Mouse (Mus musculus): Measurements from ENCODE around the gene Panx1. TPM values are rescaled to one million over a fixed set of nuclear protein-coding genes. Genes with fewer than 3 reads are reported as not detected.

Panx1 gene
- total RNA-seq, 2 experiments from 2014 or later, result 35.4 to 41.6 TPM

- no peak for DNase-seq (ENCODE audit: extremely low spot score in 1 of 2, low spot score in 1 of 2)
These were observed 17.6 kb downstream of the Panx1 start for GRCm38 (mm10) chr9:15027725-15028124.

GRCm38 (mm10) chr9:15023049-15023448 lies 22.2 kb downstream of the Panx1 start:
- no peak for DNase-seq (ENCODE audit: extremely low spot score in 1 of 2, low spot score in 1 of 2)

DNA sequence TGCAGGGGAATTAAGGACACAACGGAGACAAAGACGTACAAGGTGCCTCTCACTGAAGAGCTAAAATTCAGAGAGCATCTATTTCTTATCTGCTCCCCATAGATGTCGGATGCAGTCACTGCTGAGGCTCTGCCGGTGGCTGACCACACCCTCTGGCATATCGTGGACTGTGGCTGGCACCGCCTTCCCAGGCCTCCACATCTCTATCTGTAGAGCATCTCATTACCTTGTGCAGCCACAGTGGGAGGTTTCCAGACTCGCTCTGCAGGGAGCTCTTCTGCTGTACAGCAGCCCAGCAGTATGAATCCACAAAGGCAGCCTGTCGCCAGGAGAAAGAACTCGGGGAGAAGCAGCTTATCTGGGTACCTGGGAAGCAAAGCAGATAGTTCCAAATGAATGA lies 24.1 kb downstream of the Panx1 start:
- DNase-seq (ENCODE audit: extremely low spot score in 1 of 2, low spot score in 1 of 2), result no peak

GRCm38 (mm10) chr9:15020561-15021080 lies 24.7 kb downstream of the Panx1 start:
- no peak for DNase-seq (ENCODE audit: extremely low spot score in 1 of 2, low spot score in 1 of 2)

- DNase-seq (ENCODE audit: extremely low spot score in 1 of 2, low spot score in 1 of 2), result no peak
These were observed 26.5 kb downstream of the Panx1 start for GRCm38 (mm10) chr9:15018756-15019131.

DNA sequence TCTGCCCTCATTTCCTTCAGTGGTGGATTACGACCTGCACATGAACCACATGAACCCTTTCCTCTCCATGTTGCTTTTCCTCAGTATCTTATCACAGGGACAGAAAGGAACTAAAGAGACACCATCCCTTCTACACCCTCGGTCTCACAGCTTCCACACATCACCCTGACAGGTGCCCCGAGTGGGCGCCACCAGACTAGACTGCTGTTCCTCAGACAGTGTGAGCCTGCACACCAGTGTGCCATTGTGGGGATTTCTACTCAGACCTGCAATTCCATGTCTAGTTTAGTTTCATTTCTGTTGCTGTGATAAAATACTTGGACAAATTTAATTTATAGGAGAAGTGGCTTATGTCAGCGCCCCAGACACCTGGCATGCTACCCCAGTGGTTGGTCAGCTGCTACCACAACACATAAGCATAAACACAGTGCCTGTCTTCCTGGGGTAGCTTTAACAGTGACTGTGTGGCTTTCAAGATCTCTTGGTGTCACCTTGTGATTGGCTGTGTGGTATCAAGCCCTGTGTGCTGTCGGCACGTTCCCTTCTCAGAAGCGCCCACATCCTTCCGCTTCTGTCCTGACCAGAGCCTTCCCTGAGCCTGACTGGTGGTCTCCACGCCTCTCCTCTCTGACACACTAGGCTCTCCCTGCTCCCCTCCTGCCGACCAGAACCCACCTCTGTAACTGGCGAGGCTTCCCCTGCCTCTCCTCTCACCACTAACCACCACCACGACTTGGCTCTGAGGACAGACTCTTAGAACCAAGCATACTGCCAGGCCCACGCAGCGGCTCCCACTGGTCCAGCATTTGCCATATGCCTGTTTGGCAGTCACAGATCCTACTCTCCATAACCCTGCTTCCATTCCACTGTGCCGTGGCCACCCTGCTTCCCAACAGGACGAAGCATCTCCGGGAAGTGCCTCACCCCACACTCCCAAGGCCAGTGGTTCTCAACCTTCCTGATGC lies 27.2 kb downstream of the Panx1 start:
- DNase-seq (ENCODE audit: extremely low spot score in 1 of 2, low spot score in 1 of 2), result no peak

DNA sequence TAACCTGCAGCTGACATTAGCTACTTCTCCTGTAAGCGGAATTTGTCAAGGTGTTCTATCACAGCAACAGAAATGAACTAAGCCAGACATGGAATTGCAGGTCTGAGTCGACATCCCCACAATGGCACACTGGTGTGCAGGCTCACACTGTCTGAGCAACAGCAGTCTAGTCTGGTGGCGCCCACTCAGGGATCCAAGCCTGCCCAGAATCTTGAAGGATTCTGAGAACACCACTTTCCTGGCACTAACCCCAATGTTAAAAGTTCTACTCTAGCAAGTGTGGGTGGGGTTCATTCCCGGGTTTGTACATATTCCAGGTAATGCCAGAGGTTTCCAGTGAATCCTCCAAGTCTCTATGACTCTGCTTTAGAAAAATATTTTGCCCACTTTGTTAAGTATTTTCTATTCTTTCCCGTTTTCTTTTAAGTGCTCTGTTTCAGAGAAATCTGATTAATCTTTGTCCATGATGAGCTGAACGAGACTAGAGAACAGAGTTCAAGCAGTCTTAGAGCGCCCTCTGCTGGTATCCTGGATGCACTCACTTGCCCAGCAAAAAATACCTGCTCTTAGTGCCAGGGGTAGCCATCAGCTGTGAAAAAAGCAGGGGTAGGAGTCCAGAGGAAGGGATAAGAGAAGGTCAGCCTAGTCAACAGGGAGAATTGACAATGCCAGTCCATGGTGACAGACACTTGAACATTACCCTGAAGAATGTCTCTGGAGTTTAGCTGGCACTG lies 29.9 kb downstream of the Panx1 start:
- DNase-seq (ENCODE audit: extremely low spot score in 1 of 2, low spot score in 1 of 2), result peak in 1 of 2 experiments; percentile 79

- no peak for DNase-seq (ENCODE audit: extremely low spot score in 1 of 2, low spot score in 1 of 2)
These were observed 37.7 kb downstream of the Panx1 start for GRCm38 (mm10) chr9:15007566-15007965.

DNA sequence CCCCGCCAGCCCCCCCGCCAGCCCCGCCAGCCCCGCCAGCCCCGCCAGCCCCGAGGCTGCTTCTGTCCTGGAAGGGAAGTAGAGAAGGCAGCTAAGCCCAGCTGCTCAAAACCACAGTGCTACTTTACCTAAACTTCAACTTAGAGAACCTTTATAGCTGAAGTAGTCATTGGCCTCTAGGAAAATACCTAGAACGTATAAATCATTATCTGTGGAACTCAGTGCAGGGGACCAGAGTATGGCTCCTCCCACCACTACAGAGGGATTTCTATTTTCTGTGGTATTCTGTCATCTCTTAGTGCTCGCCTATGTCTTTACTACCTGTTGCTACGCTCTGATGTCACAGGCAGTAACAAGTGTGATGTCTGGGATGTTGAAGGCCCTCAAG lies 41.0 kb downstream of the Panx1 start:
- DNase-seq (ENCODE audit: extremely low spot score in 1 of 2, low spot score in 1 of 2), result no peak

GRCm38 (mm10) chr9:15003676-15004297 lies 41.5 kb downstream of the Panx1 start:
- no peak for DNase-seq (ENCODE audit: extremely low spot score in 1 of 2, low spot score in 1 of 2)

DNA sequence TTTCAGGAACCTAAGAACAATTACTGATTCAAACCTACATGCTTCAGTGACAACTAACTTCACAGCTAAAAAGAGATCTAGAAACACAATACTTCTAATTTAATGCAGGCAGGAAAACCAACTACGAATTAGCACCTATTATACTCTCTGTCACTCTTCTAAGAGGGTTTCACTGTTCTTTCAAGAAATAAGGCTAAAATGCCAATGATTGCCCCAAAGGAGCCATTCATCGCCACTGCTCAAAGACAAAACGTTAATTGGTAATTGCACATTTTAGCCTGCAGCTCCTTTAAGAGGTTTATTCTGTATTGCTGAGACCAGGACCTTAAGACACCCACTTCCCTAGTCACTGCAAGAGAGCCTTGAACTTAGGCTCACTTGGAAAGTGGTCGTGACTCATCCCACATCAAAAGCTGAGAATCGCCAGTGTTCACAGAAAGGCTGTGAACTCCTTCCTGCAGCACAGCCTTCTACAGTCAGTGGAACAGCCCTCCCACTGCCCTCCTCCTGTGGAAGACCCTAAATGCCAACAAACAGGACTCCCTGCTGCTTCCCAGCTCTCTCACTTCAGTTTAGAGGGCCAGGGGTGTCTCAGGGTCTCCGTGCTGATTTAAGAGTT lies 42.2 kb downstream of the Panx1 start:
- no peak for DNase-seq (ENCODE audit: extremely low spot score in 1 of 2, low spot score in 1 of 2)

- no peak for DNase-seq (ENCODE audit: extremely low spot score in 1 of 2, low spot score in 1 of 2)
These were observed 46.5 kb downstream of the Panx1 start for GRCm38 (mm10) chr9:14998790-14999189.

DNA sequence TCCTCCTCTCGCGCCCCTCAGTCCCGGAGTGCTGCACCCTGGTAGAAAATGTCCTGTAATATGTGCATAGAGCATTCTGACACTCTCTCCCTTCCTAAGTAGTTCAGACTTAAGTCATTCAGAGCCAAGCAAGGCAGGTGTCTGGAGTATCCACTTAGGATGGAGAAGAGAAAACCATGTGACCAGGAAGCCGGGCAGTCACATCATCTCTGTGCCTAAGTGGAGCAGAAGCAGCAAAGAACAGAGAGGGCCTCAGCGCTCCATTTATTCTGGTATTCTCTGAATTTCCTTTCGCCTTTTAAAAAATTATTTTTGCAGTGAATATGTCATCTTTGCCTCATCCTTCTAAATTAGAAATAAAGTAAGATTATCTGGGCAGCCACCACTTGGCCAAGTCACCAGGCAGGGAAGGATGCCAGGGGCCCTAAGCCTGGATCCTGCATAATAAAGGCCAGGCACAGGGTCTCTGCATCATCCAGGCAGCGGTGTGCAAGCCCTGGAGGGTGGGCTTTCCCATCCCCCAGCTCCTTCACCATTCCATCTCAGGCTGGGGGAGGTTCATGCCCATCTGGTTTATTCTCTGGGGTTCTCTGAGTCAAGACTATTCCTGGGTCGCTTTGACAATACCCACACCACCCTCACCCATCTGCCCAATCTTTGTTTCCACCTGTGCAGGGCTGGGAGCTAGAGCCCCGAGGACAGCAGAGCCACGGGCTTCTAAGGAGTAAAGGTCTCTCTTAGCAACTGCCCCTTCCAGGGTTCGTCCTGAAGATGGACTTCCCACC lies 47.8 kb downstream of the Panx1 start:
- no peak for DNase-seq (ENCODE audit: extremely low spot score in 1 of 2, low spot score in 1 of 2)

DNA sequence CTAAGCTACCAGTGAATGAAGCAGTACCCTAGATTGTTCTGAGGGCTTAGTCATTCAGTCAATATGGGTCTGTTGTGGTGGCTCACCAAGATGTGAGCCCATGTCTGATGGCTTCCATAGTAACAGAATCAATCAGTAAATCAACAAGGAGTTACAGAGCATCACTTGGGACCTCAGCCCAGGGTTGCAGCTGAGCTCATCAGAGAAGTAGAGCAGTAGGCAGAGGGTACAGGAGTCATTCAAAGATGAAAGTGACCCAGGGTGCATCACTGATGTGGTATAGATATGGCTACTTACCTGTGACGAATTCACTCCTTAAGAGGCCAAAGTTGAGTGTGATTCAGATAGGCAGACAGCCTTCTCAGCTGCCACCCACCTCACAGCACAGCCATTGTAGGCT lies 49.8 kb downstream of the Panx1 start:
- no peak for DNase-seq (ENCODE audit: extremely low spot score in 1 of 2, low spot score in 1 of 2)

GRCm38 (mm10) chr9:14988606-14989293 lies 56.5 kb downstream of the Panx1 start:
- no peak for DNase-seq (ENCODE audit: extremely low spot score in 1 of 2, low spot score in 1 of 2)

DNA sequence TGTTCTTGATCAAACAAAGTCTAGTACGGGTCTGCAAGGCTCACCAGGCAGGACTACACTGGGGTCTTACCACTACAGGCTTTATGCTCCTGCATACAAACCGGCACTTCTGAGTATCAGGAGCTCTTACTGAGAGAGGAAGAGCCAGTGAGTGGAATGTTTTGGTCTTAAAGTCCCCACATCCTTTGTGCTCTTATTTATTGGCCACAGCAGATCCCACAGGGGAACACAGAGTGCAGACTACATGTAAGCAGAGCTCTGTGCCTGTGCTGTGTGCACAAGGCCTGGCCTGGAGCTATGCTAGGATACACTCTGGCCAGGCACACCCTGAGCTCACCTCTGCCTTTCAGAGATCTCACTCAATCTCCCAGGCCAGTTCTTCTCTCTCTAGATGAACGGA lies 62.1 kb downstream of the Panx1 start:
- no peak for DNase-seq (ENCODE audit: extremely low spot score in 1 of 2, low spot score in 1 of 2)

DNA sequence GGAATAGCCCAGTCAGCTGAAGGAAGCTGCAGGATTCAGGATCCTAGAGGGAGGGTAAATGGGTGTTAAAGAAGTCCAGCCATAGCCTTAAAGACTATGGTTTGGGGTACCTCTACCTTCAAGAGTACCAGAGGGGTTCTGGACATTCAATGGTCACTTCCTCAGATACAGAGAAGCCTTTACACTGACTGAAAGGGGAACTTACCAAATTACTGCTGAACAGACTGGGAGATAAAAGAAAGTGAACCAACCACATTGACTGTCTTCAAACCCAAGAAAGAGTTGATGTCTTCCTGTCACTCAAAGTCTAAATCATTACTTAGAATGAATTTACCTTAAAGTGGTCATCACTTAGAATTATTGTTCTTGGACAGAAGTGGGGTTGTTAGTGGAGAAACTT lies 62.6 kb downstream of the Panx1 start:
- no peak for DNase-seq (ENCODE audit: extremely low spot score in 1 of 2, low spot score in 1 of 2)

DNA sequence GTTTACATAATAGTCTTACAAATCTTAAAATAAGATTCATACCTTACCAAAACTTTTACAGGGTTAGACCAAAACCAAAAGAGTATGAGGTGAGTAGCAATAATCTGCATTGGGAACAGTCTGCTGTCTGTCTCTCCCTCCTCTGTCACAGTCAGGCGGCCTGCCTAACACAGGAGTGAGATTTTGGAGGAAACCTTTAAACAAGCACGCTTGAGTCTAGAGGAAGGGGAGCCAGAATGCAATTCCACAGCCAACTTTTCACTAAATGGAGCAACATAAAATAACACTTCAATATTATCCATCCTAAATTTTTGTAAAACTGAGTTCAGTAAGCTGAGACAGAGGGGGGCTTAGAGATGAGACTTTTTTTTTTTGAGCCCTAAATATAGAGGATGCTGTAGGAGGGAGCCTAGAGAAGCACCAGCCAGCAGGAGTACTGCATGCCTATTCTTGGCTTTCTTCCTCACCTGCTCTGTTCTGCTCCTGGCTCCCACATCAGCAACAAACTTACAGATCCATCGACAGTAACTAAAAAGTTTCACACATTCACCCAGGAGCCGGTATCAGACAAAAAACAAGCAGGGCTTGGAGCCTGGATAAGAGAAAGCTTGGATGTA lies 63.6 kb downstream of the Panx1 start:
- no peak for DNase-seq (ENCODE audit: extremely low spot score in 1 of 2, low spot score in 1 of 2)
